Mouse (Mus musculus): ENCODE results near the gene Plcl2. TPM values are rescaled to one million over a fixed set of nuclear protein-coding genes. Genes with fewer than 3 reads are reported as not detected.
A peak's percentile ranks its signal among the peaks of the same experiment; 100 is the strongest.
"Not testable (repeated sequence)": the region's sequence is repeated elsewhere in the genome, so short reads cannot be mapped to it uniquely, and the experiment has no call there.

Gene Plcl2
- polyA plus RNA-seq, 1 experiment from 2014 or later: 3.7 TPM

DNA sequence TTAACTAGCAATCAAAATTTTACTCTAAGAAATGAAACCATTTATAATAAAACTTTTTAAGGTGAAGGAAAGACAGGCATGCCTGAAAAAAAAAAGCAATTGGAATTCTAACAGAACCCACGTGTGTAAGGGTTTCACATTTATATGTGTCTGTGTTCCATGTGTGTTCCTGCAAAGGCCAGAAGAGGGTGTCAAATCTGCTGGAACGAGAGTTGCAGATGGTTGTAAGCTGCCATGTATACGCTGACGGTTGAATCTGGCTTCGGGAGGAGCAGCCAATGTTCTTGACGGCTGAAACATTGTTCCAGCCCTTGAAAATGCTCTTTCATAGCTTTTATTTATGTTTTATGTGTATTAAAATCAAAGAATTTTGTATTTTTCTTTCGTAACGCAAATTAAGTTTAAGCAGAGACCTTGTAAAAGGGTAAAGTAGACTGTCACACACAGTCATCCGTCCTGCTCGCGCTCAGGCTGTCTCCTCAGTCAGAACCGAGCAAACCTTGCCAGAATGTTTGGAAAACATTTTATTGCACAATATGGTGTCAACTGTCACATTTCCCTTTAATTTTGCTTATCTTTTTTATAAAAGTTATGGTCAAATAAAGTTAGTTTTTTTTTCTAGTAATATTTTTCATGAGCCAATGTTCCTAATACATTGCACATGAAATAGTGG, 48.5 kb downstream of the Plcl2 start:
- Histone ChIP-seq H3K36me3 (no peaks in the 10 kb centered on the region), H3K9me3 (no peaks in the 10 kb centered on the region), H3K9ac (no peak overlapping the region), H3K4me3 (no peak overlapping the region), H3K27ac (no peak overlapping the region), H3K4me2 (replicated peaks) (no peak overlapping the region), H3K4me1 (peaks cover 17% of the 10 kb centered on the region), H3K27me3 (no peaks in the 10 kb centered on the region)
- no peak; the same call in 1 of the 2 replicates for ATAC-seq (ENCODE audit: low FRiP score, low read depth)
- WGBS: 57% methylated on average over 12 of the region's 12 CpGs

DNA sequence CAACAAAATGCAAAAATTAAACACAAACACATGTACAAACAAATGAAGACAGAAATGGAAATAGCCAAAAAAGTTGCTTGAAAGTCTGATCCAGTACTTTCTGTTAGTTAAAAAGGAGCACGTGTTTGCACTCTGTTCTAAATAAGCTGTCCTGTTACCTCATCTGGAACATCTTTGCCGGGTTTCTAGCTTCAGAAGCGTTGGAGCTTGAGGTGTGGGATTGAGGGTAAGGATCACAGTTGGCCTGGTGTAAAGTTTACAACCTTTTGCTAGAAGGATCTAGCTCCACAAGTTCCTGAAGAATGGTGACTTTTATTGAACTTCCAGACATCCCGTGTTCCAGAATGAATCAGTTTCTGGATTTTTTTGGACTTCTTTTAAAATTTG, 49.0 kb downstream of the Plcl2 start:
- no peaks in the 10 kb centered on the region for H3K36me3 ChIP-seq
- no peak for ATAC-seq (ENCODE audit: low FRiP score, low read depth)
- H3K9ac ChIP-seq: no peak overlapping the region
- 47% methylated on average over 4 of the region's 4 CpGs for WGBS
- peaks cover 17% of the 10 kb centered on the region for H3K4me1 ChIP-seq
- no peaks in the 10 kb centered on the region for H3K27me3 ChIP-seq
- no peaks in the 10 kb centered on the region for H3K9me3 ChIP-seq
- no peak overlapping the region for H3K4me2 ChIP-seq (replicated peaks)
- no peak overlapping the region for H3K4me3 ChIP-seq
- no peak overlapping the region for H3K27ac ChIP-seq

DNA sequence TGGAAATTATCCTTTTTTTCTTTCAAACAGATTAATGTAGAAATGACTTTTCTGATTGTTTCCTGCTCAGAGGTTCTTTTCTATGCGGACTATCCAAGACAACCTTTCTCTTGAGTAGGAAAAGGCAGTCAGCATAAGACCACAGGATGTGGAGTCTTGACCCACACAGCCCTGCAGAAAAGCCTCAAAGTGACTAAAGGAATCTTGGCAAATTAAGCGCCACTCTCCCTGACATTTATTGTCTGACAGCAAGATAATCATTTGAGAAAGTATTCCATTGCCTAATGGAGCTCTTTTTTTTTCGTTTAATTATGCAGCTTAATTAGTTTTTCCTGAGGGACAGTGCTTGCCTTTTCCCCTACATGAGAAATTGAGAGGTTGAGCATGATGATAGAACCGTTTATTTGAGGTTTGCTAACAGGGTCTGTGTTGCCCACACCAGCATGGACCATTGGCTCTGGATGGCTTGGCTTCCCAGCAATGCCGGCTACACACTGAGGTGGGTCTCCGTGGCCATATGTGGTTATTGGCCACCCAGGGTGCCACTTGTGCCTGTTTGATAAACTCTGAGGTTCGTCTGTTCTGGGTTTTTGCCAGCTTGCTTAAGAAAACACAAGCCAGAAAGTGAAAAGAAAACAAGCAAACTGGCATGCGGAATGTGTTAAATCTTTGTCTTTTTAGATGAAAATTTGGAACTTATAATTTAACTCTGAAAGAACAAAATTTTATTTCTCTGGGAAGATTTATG, 56.3 kb downstream of the Plcl2 start:
- Histone ChIP-seq H3K27me3 (no peaks in the 10 kb centered on the region), H3K4me1 (peaks cover 11% of the 10 kb centered on the region), H3K9ac (no peak overlapping the region), H3K36me3 (no peaks in the 10 kb centered on the region), H3K9me3 (no peaks in the 10 kb centered on the region), H3K4me2 (replicated peaks) (no peak overlapping the region), H3K4me3 (no peak overlapping the region), H3K27ac (no peak overlapping the region)
- WGBS: 28% methylated on average over 8 of the region's 8 CpGs
- ATAC-seq (ENCODE audit: low FRiP score, low read depth): no peak

DNA sequence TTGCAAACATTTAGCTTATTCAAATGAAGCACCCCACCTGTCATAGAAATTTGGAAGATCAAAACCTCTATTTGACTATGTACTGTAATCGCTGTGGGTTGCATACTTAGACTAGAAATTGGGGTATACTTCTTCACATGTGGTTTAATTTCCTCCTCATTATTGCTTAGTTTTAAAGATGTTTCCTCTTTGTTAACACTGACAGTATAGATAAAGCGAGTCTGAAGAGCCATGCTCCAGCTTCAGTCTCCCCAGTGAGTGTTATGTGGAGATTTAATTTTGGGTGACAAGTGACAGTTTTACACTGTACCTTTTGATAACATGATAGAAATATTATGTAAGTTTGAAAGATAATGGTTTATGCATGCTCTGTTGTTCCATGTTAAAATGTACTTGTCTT, 59.6 kb downstream of the Plcl2 start:
- Histone ChIP-seq H3K27ac (no peak overlapping the region), H3K36me3 (no peaks in the 10 kb centered on the region), H3K9me3 (no peaks in the 10 kb centered on the region), H3K4me3 (no peak overlapping the region), H3K4me1 (peaks cover 8% of the 10 kb centered on the region; the same call in 1 of the 2 replicates), H3K27me3 (no peaks in the 10 kb centered on the region), H3K4me2 (replicated peaks) (no peak overlapping the region), H3K9ac (no peak overlapping the region)
- WGBS: 93% methylated on average over 2 of the region's 2 CpGs
- ATAC-seq (ENCODE audit: low FRiP score, low read depth): no peak

DNA sequence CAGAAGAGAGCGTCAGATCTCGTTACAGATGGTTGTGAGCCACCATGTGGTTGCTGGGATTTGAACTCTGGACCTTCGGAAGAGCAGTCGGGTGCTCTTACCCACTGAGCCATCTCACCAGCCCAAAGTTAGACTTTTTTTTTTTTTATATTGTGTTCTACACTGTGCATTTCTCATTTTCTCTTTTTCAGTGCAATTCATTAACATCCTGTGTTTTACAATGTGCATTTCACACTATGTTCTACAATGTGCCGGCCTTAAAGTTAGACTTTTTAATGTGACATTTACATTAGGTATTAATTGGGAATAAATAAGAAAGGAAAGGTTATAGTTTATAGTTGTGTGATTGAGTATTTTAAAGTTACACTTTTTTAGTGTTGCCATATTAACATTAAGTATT, 61.0 kb downstream of the Plcl2 start:
- H3K27me3 ChIP-seq; H3K27ac ChIP-seq; H3K4me2 ChIP-seq (replicated peaks); H3K9ac ChIP-seq; H3K4me3 ChIP-seq; H3K36me3 ChIP-seq; H3K9me3 ChIP-seq; H3K4me1 ChIP-seq: not testable (repeated sequence)
- WGBS: 87% methylated on average over 5 of the region's 5 CpGs
- ATAC-seq (ENCODE audit: low FRiP score, low read depth): peak; percentile 59; the same call in 1 of the 2 replicates

DNA sequence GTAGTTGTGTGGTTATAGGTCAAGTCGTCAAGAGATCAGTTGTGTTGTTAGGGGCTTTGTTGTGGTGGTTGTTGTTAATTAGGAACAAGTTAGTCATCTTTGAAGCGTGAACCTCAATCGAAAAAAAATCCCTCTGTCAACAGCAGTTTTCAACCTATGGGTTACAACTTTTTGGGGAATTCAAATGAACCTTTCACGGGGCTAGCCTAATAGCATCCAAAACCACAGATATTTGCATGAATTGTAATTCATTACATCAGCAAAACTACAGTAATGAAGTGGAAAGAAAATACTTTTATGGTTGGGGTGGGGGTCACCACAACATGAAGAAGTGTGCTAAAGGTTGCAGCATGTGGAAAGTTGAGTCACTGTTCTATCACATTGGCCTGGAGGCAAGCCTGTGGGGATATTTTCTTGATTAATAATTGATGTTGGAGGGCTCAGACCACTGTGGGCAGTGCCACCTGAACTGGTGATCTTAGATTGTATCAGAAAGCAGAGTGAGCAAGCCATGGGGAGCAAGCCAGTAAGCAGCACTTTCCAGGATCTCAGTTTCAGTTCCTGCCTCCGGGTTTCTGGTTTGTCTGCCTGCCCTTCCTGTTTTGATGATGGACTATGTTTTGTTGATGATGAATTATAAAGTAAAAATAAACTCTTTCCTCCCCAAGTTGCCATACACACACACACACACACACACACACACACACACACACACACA, 61.6 kb downstream of the Plcl2 start:
- Histone ChIP-seq H3K36me3 (no peaks in the 10 kb centered on the region), H3K9me3 (no peaks in the 10 kb centered on the region), H3K27ac (no peak overlapping the region), H3K27me3 (no peaks in the 10 kb centered on the region), H3K4me1 (no peaks in the 10 kb centered on the region), H3K4me3 (no peak overlapping the region), H3K9ac (no peak overlapping the region), H3K4me2 (replicated peaks) (no peak overlapping the region)
- no peak for ATAC-seq (ENCODE audit: low FRiP score, low read depth)
- WGBS: 70% methylated on average over 5 of the region's 5 CpGs

DNA sequence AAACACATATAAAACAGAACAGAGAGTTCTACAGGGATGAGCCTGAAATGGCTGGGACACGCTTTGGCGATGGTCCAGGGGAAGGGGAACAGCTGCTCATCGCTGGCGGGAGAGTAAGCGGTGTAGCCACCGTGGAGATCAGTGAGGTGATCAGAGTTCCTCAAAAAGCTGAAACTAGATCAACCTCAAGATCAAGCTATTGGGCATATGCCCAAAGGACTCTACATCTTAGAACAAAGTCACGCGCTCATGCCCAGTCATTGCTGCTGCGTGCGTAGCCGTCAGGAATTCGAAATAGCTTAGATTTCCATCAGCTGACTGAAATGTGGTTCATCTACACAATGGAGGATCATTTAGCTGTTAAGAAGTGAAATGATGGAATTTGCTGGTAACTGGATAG, 65.0 kb downstream of the Plcl2 start:
- Histone ChIP-seq H3K36me3 (no peaks in the 10 kb centered on the region), H3K4me1 (no peaks in the 10 kb centered on the region), H3K4me2 (replicated peaks) (no peak overlapping the region), H3K9ac (no peak overlapping the region), H3K9me3 (no peaks in the 10 kb centered on the region), H3K27ac (no peak overlapping the region), H3K27me3 (no peaks in the 10 kb centered on the region), H3K4me3 (no peak overlapping the region)
- ATAC-seq (ENCODE audit: low FRiP score, low read depth): no peak
- 90% methylated on average over 12 of the region's 12 CpGs for WGBS

DNA sequence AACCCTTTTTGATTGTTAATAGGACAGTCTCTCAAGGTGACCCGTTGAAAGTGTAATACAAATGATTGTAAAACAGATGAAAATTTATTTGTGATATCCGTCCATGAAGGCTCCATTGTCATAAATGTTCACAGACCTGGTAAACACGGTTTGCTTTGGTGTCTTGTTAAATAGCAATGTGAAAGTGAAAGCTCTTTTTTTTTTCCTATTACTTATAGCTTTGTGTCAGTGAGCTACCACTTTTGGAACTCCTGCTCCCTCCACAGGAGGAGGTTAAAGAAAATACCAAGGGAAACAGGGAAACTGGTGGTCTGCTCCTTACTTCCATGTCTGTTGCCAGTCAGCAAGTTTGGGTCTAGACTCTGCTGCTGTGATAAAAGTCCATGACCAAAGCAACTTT, 71.2 kb downstream of the Plcl2 start:
- ATAC-seq (ENCODE audit: low FRiP score, low read depth): no peak
- Histone ChIP-seq H3K4me3 (no peak overlapping the region), H3K36me3 (no peaks in the 10 kb centered on the region), H3K27me3 (no peaks in the 10 kb centered on the region), H3K4me1 (no peaks in the 10 kb centered on the region), H3K9me3 (no peaks in the 10 kb centered on the region), H3K27ac (no peak overlapping the region), H3K4me2 (replicated peaks) (no peak overlapping the region), H3K9ac (no peak overlapping the region)
- WGBS: 80% methylated on average over 3 of the region's 3 CpGs

DNA sequence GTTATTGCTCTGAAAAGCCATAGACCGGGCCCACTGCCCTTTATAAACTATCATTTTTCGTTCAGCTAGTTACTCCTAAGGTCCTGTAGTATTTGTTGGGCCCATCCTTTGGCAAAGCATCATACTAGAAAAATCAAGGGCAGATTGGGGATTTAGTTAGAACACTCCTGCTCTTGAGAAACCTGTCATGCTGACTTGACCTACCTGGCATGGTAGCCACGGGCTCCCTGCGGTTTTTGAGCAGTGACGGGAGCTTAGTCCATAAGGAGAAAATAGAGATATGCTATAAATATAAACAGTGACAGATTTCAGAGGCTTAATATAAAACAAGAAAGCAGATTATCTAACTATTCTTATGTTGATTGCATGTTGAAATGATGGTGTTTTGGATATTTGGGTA, 77.6 kb downstream of the Plcl2 start:
- WGBS: 92% methylated on average over 5 of the region's 5 CpGs
- no peaks in the 10 kb centered on the region for H3K36me3 ChIP-seq
- H3K27me3 ChIP-seq: no peaks in the 10 kb centered on the region
- no peak overlapping the region for H3K4me3 ChIP-seq
- no peaks in the 10 kb centered on the region for H3K9me3 ChIP-seq
- H3K27ac ChIP-seq: no peak overlapping the region
- H3K9ac ChIP-seq: no peak overlapping the region
- ATAC-seq (ENCODE audit: low FRiP score, low read depth): no peak
- H3K4me1 ChIP-seq: 0 out of 2 replicates have a peak, but pooled peaks cover 3% of the 10 kb centered on the region
- no peak overlapping the region for H3K4me2 ChIP-seq (replicated peaks)

DNA sequence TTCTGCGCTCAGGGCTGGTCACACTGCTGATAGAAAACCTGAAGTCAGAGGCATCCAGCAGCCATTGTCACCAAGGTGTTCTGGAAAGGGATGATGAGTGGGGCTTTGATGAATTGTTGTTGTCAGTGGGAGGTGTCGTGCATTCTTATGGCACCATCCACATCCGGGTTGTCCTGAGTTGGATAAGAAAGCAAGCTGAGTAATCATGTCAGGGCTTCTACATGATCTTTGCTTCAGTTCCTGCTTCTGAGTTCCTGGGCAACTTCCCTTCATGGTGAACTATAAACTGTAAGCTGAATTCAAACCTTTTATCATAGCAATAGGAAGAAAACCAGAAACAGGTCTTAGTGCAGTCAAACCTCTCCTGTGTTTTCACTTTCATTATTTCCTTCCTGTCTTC, 78.7 kb downstream of the Plcl2 start:
- H3K27me3 ChIP-seq: no peaks in the 10 kb centered on the region
- ATAC-seq (ENCODE audit: low FRiP score, low read depth): no peak
- no peak overlapping the region for H3K4me2 ChIP-seq (replicated peaks)
- 0 out of 2 replicates have a peak, but pooled peaks cover 3% of the 10 kb centered on the region for H3K4me1 ChIP-seq
- no peak overlapping the region for H3K9ac ChIP-seq
- no peak overlapping the region for H3K27ac ChIP-seq
- H3K36me3 ChIP-seq: no peaks in the 10 kb centered on the region
- no peaks in the 10 kb centered on the region for H3K9me3 ChIP-seq
- WGBS: 84% methylated on average over 3 of the region's 3 CpGs
- H3K4me3 ChIP-seq: no peak overlapping the region

DNA sequence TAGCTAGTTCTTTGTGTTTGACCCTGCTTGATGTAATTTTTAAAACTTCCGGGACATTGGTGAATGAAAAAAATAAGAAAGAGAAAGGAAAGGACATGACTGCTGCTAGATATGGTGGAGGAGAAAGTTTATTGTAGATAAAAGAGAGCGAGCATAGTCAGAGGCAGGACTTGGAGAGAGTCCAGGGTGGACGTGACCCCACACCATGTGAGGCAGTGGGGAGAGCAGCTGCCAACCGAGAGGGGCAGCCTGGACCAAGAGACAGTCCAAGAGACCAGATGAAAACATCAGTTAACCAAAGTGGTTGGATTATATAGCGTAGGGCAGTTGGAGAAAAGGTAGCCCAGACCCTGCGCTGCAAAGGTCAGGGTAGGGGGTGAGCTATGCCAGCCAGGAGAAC, 91.0 kb downstream of the Plcl2 start:
- no peak; the same call in 1 of the 2 replicates for ATAC-seq (ENCODE audit: low FRiP score, low read depth)
- 70% methylated on average over 6 of the region's 6 CpGs for WGBS
- H3K9ac ChIP-seq: no peak overlapping the region

DNA sequence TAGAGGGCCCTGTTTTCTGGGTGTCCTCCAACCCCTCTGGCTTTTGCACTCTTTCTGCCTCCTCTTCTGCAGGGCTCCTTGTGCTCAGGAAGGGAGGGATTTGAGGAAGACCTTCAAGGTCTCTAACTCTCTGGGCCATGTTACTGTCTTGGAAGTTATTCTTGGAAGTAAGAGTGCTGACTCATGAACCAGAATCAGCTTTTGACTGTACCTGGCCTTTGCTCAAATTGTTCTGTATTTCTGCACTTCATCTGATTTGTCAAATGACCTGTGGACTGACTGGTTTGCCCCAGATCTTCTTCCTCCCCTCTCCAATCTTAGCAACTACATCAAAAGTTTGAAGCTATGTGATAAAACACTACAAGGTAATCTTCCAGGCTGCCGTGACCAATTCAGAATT, 91.5 kb downstream of the Plcl2 start:
- WGBS: 79% methylated on average over 1 of the region's 1 CpGs
- no peaks in the 10 kb centered on the region for H3K9me3 ChIP-seq
- H3K4me1 ChIP-seq: 0 out of 2 replicates have a peak, but pooled peaks cover 5% of the 10 kb centered on the region
- no peak overlapping the region for H3K27ac ChIP-seq
- ATAC-seq (ENCODE audit: low FRiP score, low read depth): no peak
- H3K27me3 ChIP-seq: no peaks in the 10 kb centered on the region
- no peak overlapping the region for H3K4me3 ChIP-seq
- H3K4me2 ChIP-seq (replicated peaks): no peak overlapping the region
- no peak overlapping the region for H3K9ac ChIP-seq
- H3K36me3 ChIP-seq: no peaks in the 10 kb centered on the region

More for the DNA sequence above, 91.0 kb downstream of the Plcl2 start:
- Histone ChIP-seq H3K4me1 (0 out of 2 replicates have a peak, but pooled peaks cover 5% of the 10 kb centered on the region), H3K27ac (no peak overlapping the region), H3K36me3 (no peaks in the 10 kb centered on the region), H3K4me3 (no peak overlapping the region), H3K9me3 (no peaks in the 10 kb centered on the region), H3K4me2 (replicated peaks) (no peak overlapping the region), H3K27me3 (no peaks in the 10 kb centered on the region)

All from limb, embryonic 13.5 days (tissue).